Mouse (Mus musculus) midbrain, embryonic 14.5 days (tissue): ENCODE measurements around the gene Pde4d. TPM values are rescaled to one million over a fixed set of nuclear protein-coding genes. Genes with fewer than 3 reads are reported as not detected.

Experiments
- ATAC-seq: fragments of 200-750 bp; cut with Nextera tagmentation; 2 replicates; pipeline ENCODE4 v1.8.0; 2017; ENCODE audit warnings: moderate number of reproducible peaks, moderate library complexity; ENCODE audit not compliant: low FRiP score, low TSS enrichment
- DNase-seq: peaks from one replicate; pipeline ENCODE4 v3.0.0-alpha.2; 2015
- H3K27ac ChIP-seq: fragments of 300-500 bp; sonication (generic); replicated peaks from 2 replicates; pipeline ENCODE4 v1.5.1; 2014; ENCODE audit warnings: mild to moderate bottlenecking, low read depth, low read length, moderate library complexity
- H3K27me3 ChIP-seq: fragments of 300-500 bp; sonication (generic); 2 replicates; pipeline ENCODE4 v1.6.1; 2014; ENCODE audit warnings: low read length, control low read depth, mixed read lengths; ENCODE audit not compliant: control insufficient read depth, insufficient read depth
- H3K36me3 ChIP-seq: fragments of 300-500 bp; sonication (generic); 2 replicates; pipeline ENCODE4 v1.6.1; 2014; ENCODE audit warnings: low read length, control low read depth; ENCODE audit not compliant: control insufficient read depth, insufficient read depth
- H3K4me1 ChIP-seq: fragments of 300-500 bp; sonication (generic); 2 replicates; pipeline ENCODE4 v1.6.1; 2014; ENCODE audit warnings: mild to moderate bottlenecking, antibody characterized with exemption, low read length, control low read depth; ENCODE audit not compliant: control insufficient read depth, insufficient read depth
- H3K4me2 ChIP-seq: fragments of 300-500 bp; sonication (generic); 2 replicates; pipeline ENCODE4 v1.6.1; 2014; ENCODE audit warnings: mild to moderate bottlenecking, low read length, moderate library complexity
- H3K4me3 ChIP-seq: fragments of 300-500 bp; sonication (generic); replicated peaks from 2 replicates; pipeline ENCODE4 v1.5.1; 2014; ENCODE audit warnings: low read depth, low read length
- H3K9ac ChIP-seq: fragments of 300-500 bp; sonication (generic); replicated peaks from 2 replicates; pipeline ENCODE4 v1.6.1; 2014; ENCODE audit warnings: mild to moderate bottlenecking, low read length, moderate library complexity
- H3K9me3 ChIP-seq: fragments of 300-500 bp; sonication (generic); 2 replicates; pipeline ENCODE4 v1.6.1; 2016; ENCODE audit warnings: low read length, control low read depth, mixed read lengths; ENCODE audit not compliant: control insufficient read depth
- WGBS: fragments of 180-500 bp; shearing (Covaris S2); extraction: QIAGEN DNeasy Blood & Tissue Kit; methylation state at CpG from one replicate; pipeline ENCODE4 v1.1.7; 2014; 5-methylcytosine and 5-hydroxymethylcytosine counted together
- polyA plus RNA-seq: library from polyadenylated mRNA; unstranded; fragments of >200 nt; fragmentation: Nextera tagmentation; extraction: Ambion mirVana; gene quantifications from 2 replicates; pipeline ENCODE4 v1.2.1, GENCODE M21; 2014

Pde4d gene
- polyA plus RNA-seq, 1 experiment from 2014 or later: 27.1 TPM

DNA sequence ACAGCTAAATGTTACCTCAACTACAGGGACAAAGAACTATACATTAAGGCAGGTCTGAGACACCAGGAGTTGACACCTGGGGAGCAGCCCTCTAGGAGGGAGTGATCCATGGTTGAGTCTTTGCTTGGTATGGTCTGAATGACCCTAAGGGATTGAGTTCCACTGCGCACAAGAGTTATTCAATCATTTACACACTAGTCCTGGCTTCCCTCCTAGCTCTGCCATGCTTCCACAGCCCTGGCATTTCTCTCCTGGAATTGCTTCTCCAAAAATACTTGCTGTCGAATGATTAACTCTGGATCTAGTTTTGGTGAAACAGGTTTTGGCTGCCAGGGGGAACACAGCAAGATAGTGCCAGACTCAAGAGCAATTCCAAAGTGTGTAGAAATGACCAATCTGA is 178.8 kb downstream of the Pde4d start:
- H3K27ac ChIP-seq: no peak overlapping the region
- no peaks in the 10 kb centered on the region for H3K27me3 ChIP-seq
- H3K4me2 ChIP-seq: no peak overlapping the region
- no peak overlapping the region for H3K9ac ChIP-seq
- no peak overlapping the region for H3K4me3 ChIP-seq
- H3K9me3 ChIP-seq: no peaks in the 10 kb centered on the region
- ATAC-seq (no peak), DNase-seq (no peak)
- 97% methylated on average over 2 of the region's 2 CpGs for WGBS
- no peaks in the 10 kb centered on the region for H3K36me3 ChIP-seq
- no peaks in the 10 kb centered on the region for H3K4me1 ChIP-seq

DNA sequence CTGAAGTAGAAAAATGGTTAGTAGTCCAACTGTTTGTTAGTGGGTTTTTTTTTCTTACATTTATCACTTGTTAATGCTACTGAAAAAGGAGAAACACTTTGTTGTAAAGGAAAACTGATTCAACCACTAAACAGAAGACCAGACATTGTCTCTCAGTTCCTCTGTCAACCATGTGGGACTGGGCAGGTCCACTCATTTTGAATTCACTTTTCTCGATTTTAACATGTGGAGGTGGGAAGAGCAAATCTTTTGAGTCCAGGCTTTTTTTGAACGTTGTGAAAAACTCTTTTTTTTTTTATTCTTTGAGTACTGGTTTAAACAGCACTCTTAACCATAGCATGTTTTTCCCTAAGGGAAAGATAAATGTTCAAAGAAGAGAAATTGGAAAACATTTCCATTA is 180.8 kb downstream of the Pde4d start:
- Histone ChIP-seq H3K4me3 (no peak overlapping the region), H3K36me3 (no peaks in the 10 kb centered on the region), H3K9ac (no peak overlapping the region), H3K4me1 (no peaks in the 10 kb centered on the region), H3K9me3 (no peaks in the 10 kb centered on the region), H3K4me2 (no peak overlapping the region), H3K27ac (no peak overlapping the region), H3K27me3 (no peaks in the 10 kb centered on the region)
- 71% methylated on average over 2 of the region's 2 CpGs for WGBS
- DNase-seq (no peak), ATAC-seq (no peak)

DNA sequence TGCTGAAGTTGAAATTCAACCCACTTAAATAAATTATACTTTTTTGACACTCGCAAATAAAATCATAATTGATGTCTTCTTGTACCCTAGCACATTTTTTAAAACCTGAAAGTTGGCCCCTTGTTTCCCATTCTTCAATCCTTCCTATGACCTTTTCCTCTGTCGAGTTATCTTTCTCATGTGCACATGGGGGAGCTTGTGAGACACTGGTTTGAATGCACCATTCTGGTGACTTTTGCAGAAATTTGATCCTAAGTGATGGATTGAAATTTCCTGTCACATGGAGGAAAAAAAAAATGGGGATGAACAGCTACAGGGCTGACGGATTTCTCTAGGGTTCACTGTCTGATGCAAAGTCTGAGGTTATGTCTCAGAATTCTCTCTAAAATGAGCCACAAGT is 181.5 kb downstream of the Pde4d start:
- peak; percentile 15 for DNase-seq
- Histone ChIP-seq H3K9me3 (no peaks in the 10 kb centered on the region), H3K27ac (no peak overlapping the region), H3K4me1 (no peaks in the 10 kb centered on the region), H3K27me3 (no peaks in the 10 kb centered on the region), H3K9ac (no peak overlapping the region), H3K4me3 (no peak overlapping the region), H3K4me2 (no peak overlapping the region), H3K36me3 (no peaks in the 10 kb centered on the region)
- ATAC-seq: no peak
- 81% methylated on average over 3 of the region's 3 CpGs for WGBS

DNA sequence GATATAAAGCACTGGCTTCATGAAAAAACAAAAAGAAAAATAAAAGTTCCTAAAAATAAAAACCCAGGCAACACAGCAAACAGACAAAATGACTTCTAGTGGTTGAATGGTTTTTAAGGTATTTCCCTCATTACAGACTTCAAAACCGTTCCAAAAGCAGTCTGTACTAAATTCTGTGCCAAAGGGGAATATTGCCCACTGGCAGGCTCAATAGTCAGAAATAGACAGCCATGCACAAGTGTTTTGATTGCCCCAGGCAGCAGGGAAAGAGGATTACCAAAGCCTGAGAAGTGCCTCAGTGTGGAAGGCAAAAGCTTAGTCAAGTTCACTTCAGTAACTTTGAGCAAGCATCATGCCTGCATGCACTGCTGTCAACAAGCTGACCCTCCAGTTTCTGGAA is 186.8 kb downstream of the Pde4d start:
- no peak overlapping the region for H3K4me2 ChIP-seq
- H3K27ac ChIP-seq: no peak overlapping the region
- H3K4me1 ChIP-seq: no peaks in the 10 kb centered on the region
- H3K36me3 ChIP-seq: no peaks in the 10 kb centered on the region
- no peaks in the 10 kb centered on the region for H3K27me3 ChIP-seq
- DNase-seq (no peak), ATAC-seq (no peak)
- H3K4me3 ChIP-seq: no peak overlapping the region
- WGBS: 54% methylated on average over 1 of the region's 1 CpGs
- H3K9ac ChIP-seq: no peak overlapping the region
- H3K9me3 ChIP-seq: no peaks in the 10 kb centered on the region

DNA sequence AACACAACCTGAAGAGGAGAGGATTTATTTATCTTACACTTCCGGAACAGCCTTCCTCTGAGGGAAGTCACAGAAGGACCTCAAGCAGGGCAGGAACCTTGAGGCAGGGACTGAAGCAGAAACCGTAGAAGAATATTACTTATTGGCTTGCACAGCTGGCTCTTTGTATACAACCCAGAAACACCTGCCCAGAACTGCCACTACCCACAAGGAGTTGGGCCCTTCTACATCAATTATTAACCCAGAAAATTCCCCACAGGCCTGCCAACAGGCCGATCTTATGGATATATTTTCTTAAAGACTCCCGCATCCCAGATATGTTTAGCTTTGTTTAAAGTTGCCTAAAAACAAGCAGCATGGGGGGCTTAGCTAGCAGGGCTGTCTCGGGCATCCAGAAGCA is 192.5 kb downstream of the Pde4d start:
- H3K9ac ChIP-seq: no peak overlapping the region
- DNase-seq (no peak), ATAC-seq (no peak)
- H3K9me3 ChIP-seq: no peaks in the 10 kb centered on the region
- no peaks in the 10 kb centered on the region for H3K36me3 ChIP-seq
- H3K4me3 ChIP-seq: no peak overlapping the region
- no peak overlapping the region for H3K4me2 ChIP-seq
- no peaks in the 10 kb centered on the region for H3K27me3 ChIP-seq
- no peaks in the 10 kb centered on the region for H3K4me1 ChIP-seq
- H3K27ac ChIP-seq: no peak overlapping the region
- 84% methylated on average over 5 of the region's 5 CpGs for WGBS

DNA sequence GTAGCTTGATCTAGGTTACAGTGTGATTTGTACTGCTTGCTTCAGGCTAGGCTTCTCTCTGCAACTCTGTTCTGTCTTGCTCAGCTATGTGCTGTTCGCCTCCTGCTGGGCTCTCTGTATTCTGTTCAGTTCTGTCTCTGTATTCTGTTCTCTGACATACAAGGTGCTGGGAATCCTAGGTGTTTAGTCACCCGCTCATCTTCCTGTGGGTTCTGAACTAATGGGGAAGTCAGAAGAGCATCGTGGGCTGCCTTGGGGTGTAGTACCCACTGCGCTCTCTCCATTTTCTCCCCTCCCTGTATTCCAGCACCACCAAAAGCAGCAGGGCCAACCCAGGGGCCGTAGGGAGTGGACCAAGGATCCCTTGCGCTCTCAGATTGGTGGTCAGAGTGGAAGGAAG is 197.1 kb downstream of the Pde4d start:
- Histone ChIP-seq H3K27me3 (no peaks in the 10 kb centered on the region), H3K9me3 (no peaks in the 10 kb centered on the region), H3K4me3 (no peak overlapping the region), H3K27ac (no peak overlapping the region), H3K4me2 (no peak overlapping the region), H3K36me3 (no peaks in the 10 kb centered on the region), H3K9ac (no peak overlapping the region), H3K4me1 (no peaks in the 10 kb centered on the region)
- WGBS: 87% methylated on average over 6 of the region's 6 CpGs
- no peak for DNase-seq
- ATAC-seq: no peak

DNA sequence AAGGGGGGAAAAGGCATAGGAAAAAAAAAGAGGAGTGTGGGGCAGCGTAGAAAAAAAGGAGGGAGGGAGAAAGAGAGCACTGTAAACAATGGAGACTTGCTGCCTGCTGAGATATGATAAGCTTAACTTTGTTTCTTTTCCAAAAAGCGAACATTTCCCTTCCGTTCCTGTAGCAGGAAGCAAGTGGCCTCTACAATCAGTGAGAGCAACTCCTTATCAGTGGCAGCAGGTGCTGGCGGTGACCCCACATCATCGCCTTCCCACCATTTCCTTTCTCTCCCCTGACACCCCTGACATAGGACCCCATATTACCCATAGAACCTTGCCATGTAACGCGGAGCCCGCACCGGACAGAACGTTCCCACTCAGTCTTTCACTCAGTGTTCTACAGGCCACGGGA is 197.5 kb downstream of the Pde4d start:
- H3K27ac ChIP-seq: no peak overlapping the region
- 86% methylated on average over 11 of the region's 11 CpGs for WGBS
- no peak overlapping the region for H3K4me2 ChIP-seq
- H3K36me3 ChIP-seq: no peaks in the 10 kb centered on the region
- no peaks in the 10 kb centered on the region for H3K9me3 ChIP-seq
- H3K4me1 ChIP-seq: no peaks in the 10 kb centered on the region
- no peak overlapping the region for H3K4me3 ChIP-seq
- DNase-seq (no peak), ATAC-seq (no peak)
- H3K27me3 ChIP-seq: no peaks in the 10 kb centered on the region
- H3K9ac ChIP-seq: no peak overlapping the region

DNA sequence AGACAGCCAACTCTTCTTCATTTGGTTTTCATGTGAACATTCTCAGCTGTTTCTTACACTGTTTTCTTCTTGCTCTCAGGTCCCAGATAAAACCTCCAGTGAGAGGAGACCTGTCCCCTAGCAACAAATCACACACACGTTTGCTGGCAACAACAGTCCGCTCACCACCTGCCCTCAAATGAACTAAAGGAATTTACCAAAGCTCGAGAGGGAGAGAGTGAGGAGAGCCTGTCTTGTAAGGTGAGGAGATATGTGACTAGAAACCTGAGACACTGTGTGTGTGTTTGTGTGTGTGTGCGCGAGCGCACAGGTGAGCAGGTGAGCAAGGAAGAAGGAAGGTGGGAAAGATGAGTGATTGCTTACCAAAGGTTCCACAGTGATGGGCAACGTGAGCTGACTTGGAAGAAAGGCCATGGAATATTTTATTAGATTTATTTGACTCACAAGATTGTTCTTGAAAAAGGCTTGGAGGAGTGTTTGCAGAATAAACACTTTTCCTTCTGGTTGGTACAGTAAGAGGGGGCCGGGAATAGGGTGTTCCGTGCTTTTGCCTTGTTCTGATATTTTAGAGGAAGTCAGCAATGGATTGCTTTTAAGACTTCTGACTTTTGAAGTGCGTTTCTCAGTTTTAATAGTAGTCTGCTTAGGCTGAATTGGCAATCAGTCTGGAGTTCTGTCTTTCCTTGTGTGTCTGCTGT is 204.4 kb downstream of the Pde4d start:
- Histone ChIP-seq H3K36me3 (no peaks in the 10 kb centered on the region), H3K27ac (no peak overlapping the region), H3K27me3 (no peaks in the 10 kb centered on the region), H3K4me3 (no peak overlapping the region), H3K9me3 (no peaks in the 10 kb centered on the region), H3K9ac (no peak overlapping the region), H3K4me2 (no peak overlapping the region), H3K4me1 (no peaks in the 10 kb centered on the region)
- WGBS: 83% methylated on average over 10 of the region's 10 CpGs
- DNase-seq: no peak
- ATAC-seq: no peak

DNA sequence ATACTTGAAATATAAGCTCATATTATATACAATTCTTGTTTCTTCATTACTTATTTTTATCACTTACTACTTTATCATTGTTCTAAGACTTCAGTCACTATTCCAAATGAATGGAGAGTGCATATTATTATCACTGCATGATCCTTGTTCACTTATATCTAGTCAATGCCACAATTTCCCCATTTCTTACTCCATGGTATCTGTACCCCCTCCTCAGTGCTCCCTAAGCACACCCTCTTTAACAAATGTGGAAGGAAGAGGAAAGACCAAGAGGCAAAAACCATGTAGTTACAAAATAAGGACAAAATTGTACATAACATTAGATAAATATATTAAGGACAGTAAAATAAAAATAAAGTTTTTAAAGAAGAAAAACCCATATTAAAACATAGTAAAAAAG is 216.8 kb downstream of the Pde4d start:
- no peak for ATAC-seq
- Histone ChIP-seq H3K9ac (no peak overlapping the region), H3K36me3 (no peaks in the 10 kb centered on the region), H3K4me3 (no peak overlapping the region), H3K4me2 (no peak overlapping the region), H3K27me3 (no peaks in the 10 kb centered on the region), H3K4me1 (no peaks in the 10 kb centered on the region), H3K27ac (no peak overlapping the region), H3K9me3 (no peaks in the 10 kb centered on the region)
- DNase-seq: no peak
